Mouse (Mus musculus) embryonic facial prominence, embryonic 12.5 days (tissue): Measurements from ENCODE around the gene Smyd3. TPM values are rescaled to one million over a fixed set of nuclear protein-coding genes. Genes with fewer than 3 reads are reported as not detected.

ENCODE experiments used
- ATAC-seq: fragments of 200-750 bp; cut with Nextera tagmentation; 2 replicates; pipeline ENCODE4 v1.8.0; 2017; ENCODE audit not compliant: insufficient number of reproducible peaks, insufficient read depth, low FRiP score, low TSS enrichment
- H3K27ac ChIP-seq: fragments of 300-500 bp; sonication (generic); 2 replicates; pipeline ENCODE4 v1.5.1; 2016; ENCODE audit warnings: mild to moderate bottlenecking
- H3K27me3 ChIP-seq: fragments of 300-500 bp; sonication (generic); 2 replicates; pipeline ENCODE4 v1.6.1; 2016; ENCODE audit warnings: mild to moderate bottlenecking, moderate library complexity
- H3K36me3 ChIP-seq: fragments of 300-500 bp; sonication (generic); 2 replicates; pipeline ENCODE4 v1.6.1; 2016; ENCODE audit warnings: mild to moderate bottlenecking
- H3K4me1 ChIP-seq: fragments of 300-500 bp; sonication (generic); 2 replicates; pipeline ENCODE4 v1.6.1; 2016
- H3K4me2 ChIP-seq: fragments of 300-500 bp; sonication (generic); replicated peaks from 2 replicates; pipeline ENCODE4 v1.6.1; 2016; ENCODE audit warnings: mild to moderate bottlenecking, moderate library complexity
- H3K4me3 ChIP-seq: fragments of 300-500 bp; sonication (generic); 2 replicates; pipeline ENCODE4 v1.5.1; 2016; ENCODE audit warnings: mild to moderate bottlenecking
- H3K9ac ChIP-seq: fragments of 300-500 bp; sonication (generic); 2 replicates; pipeline ENCODE4 v1.6.1; 2016; ENCODE audit warnings: mild to moderate bottlenecking, moderate library complexity
- H3K9me3 ChIP-seq: fragments of 300-500 bp; sonication (generic); 2 replicates; pipeline ENCODE4 v1.6.1; 2016; ENCODE audit warnings: mild to moderate bottlenecking, moderate library complexity
- WGBS: fragments of 180-500 bp; shearing (Covaris S2); methylation state at CpG from one replicate; pipeline ENCODE4 v1.1.7; 2016; 5-methylcytosine and 5-hydroxymethylcytosine counted together
- polyA plus RNA-seq: library from polyadenylated mRNA; unstranded; fragments of >200 nt; fragmentation: Nextera tagmentation; extraction: Ambion mirVana; gene quantifications from 2 replicates; pipeline ENCODE4 v1.2.1, GENCODE M21; 2016

The Smyd3 gene
- polyA plus RNA-seq, result 26.2 and 28.9 TPM in 2 replicates

GRCm38 (mm10) chr1:179517713-179518465, at the start of gene Smyd3:
TSS of gene Smyd3 (minus strand) at chr1:179518041.
- peaks cover 4% of the 10 kb centered on the region; the same call in 1 of the 2 replicates for H3K4me1 ChIP-seq
- H3K9ac ChIP-seq, result peak within 1 kb of the TSS; percentile 69
- H3K27ac ChIP-seq, result no peak within 1 kb of the TSS
- ATAC-seq, result peak; percentile 82
- peak within 1 kb of the TSS; percentile 81 for H3K4me3 ChIP-seq
- H3K9me3 ChIP-seq, result no peaks in the 10 kb centered on the region
- peak within 1 kb of the TSS; percentile 96 for H3K4me2 ChIP-seq
- no peaks in the 10 kb centered on the region for H3K27me3 ChIP-seq
- H3K36me3 ChIP-seq, result no peaks in the 10 kb centered on the region
- 6% methylated on average over 39 of the region's 39 CpGs for WGBS

GRCm38 (mm10) chr1:179567558-179567957, 49.7 kb upstream of the Smyd3 start:
- no peak overlapping the region for H3K4me2 ChIP-seq
- H3K9me3 ChIP-seq, result no peaks in the 10 kb centered on the region
- H3K4me3 ChIP-seq, result no peak overlapping the region
- WGBS, result 52% methylated on average over 7 of the region's 7 CpGs
- no peaks in the 10 kb centered on the region for H3K36me3 ChIP-seq
- H3K4me1 ChIP-seq, result peaks cover 31% of the 10 kb centered on the region
- no peaks in the 10 kb centered on the region for H3K27me3 ChIP-seq
- H3K9ac ChIP-seq, result no peak overlapping the region
- 0 out of 2 replicates have a peak overlapping the region, but pooled peaks have one; percentile 55 for H3K27ac ChIP-seq
- ATAC-seq, result no peak

- H3K4me1 ChIP-seq, result peaks cover 30% of the 10 kb centered on the region
- no peaks in the 10 kb centered on the region for H3K27me3 ChIP-seq
- H3K27ac ChIP-seq, result 0 out of 2 replicates have a peak overlapping the region, but pooled peaks have one; percentile 31
- ATAC-seq, result no peak
- H3K4me2 ChIP-seq, result no peak overlapping the region
- no peaks in the 10 kb centered on the region for H3K36me3 ChIP-seq
- H3K9ac ChIP-seq, result no peak overlapping the region
- H3K4me3 ChIP-seq, result no peak overlapping the region
- WGBS, result 59% methylated on average over 5 of the region's 5 CpGs
- H3K9me3 ChIP-seq, result no peaks in the 10 kb centered on the region
Measured at GRCm38 (mm10) chr1:179563926-179564325, 46.1 kb upstream of the Smyd3 start.

- WGBS, result 88% methylated on average over 4 of the region's 4 CpGs
- H3K27ac ChIP-seq, result no peak overlapping the region
- ATAC-seq, result no peak
Measured at GRCm38 (mm10) chr1:179563211-179563610, 45.4 kb upstream of the Smyd3 start.

GRCm38 (mm10) chr1:179560845-179561430, 43.1 kb upstream of the Smyd3 start:
- Histone ChIP-seq H3K9ac (no peak overlapping the region), H3K4me1 (peaks cover 15% of the 10 kb centered on the region), H3K9me3 (no peaks in the 10 kb centered on the region), H3K27ac (no peak overlapping the region), H3K4me3 (no peak overlapping the region), H3K27me3 (no peaks in the 10 kb centered on the region), H3K4me2 (no peak overlapping the region), H3K36me3 (no peaks in the 10 kb centered on the region)
- ATAC-seq, result no peak
- 77% methylated on average over 6 of the region's 6 CpGs for WGBS

More at GRCm38 (mm10) chr1:179563211-179563610, 45.4 kb upstream of the Smyd3 start:
- Histone ChIP-seq H3K9me3 (no peaks in the 10 kb centered on the region), H3K4me3 (no peak overlapping the region), H3K4me1 (peaks cover 24% of the 10 kb centered on the region), H3K9ac (no peak overlapping the region), H3K27me3 (no peaks in the 10 kb centered on the region), H3K36me3 (no peaks in the 10 kb centered on the region), H3K4me2 (no peak overlapping the region)

- Histone ChIP-seq H3K4me1 (peaks cover 15% of the 10 kb centered on the region), H3K4me2 (no peak overlapping the region), H3K27me3 (no peaks in the 10 kb centered on the region), H3K27ac (no peak overlapping the region), H3K36me3 (no peaks in the 10 kb centered on the region), H3K9ac (no peak overlapping the region), H3K4me3 (no peak overlapping the region), H3K9me3 (no peaks in the 10 kb centered on the region)
- 67% methylated on average over 11 of the region's 11 CpGs for WGBS
- no peak for ATAC-seq
Measured at GRCm38 (mm10) chr1:179559446-179560194, 41.8 kb upstream of the Smyd3 start.

GRCm38 (mm10) chr1:179556921-179557320, 39.1 kb upstream of the Smyd3 start:
- Histone ChIP-seq H3K27ac (no peak overlapping the region), H3K4me1 (peaks cover 5% of the 10 kb centered on the region; the same call in 1 of the 2 replicates), H3K36me3 (no peaks in the 10 kb centered on the region), H3K4me2 (no peak overlapping the region), H3K9me3 (no peaks in the 10 kb centered on the region), H3K4me3 (no peak overlapping the region), H3K27me3 (no peaks in the 10 kb centered on the region), H3K9ac (no peak overlapping the region)
- WGBS, result 87% methylated on average over 3 of the region's 3 CpGs
- no peak for ATAC-seq

- no peak overlapping the region for H3K9ac ChIP-seq
- peaks cover 3% of the 10 kb centered on the region; the same call in 1 of the 2 replicates for H3K4me1 ChIP-seq
- H3K4me2 ChIP-seq, result no peak overlapping the region
- no peak for ATAC-seq
- no peaks in the 10 kb centered on the region for H3K9me3 ChIP-seq
- H3K4me3 ChIP-seq, result no peak overlapping the region
- H3K36me3 ChIP-seq, result no peaks in the 10 kb centered on the region
- H3K27ac ChIP-seq, result no peak overlapping the region
- H3K27me3 ChIP-seq, result no peaks in the 10 kb centered on the region
- WGBS, result 78% methylated on average over 4 of the region's 4 CpGs
Measured at GRCm38 (mm10) chr1:179553949-179554347, 36.1 kb upstream of the Smyd3 start.

GRCm38 (mm10) chr1:179553197-179553948, 35.5 kb upstream of the Smyd3 start:
- Histone ChIP-seq H3K36me3 (no peaks in the 10 kb centered on the region), H3K27me3 (no peaks in the 10 kb centered on the region), H3K4me2 (no peak overlapping the region), H3K27ac (no peak overlapping the region), H3K9ac (no peak overlapping the region), H3K9me3 (no peaks in the 10 kb centered on the region), H3K4me1 (peaks cover 4% of the 10 kb centered on the region), H3K4me3 (no peak overlapping the region)
- ATAC-seq, result no peak
- 76% methylated on average over 5 of the region's 5 CpGs for WGBS

GRCm38 (mm10) chr1:179552751-179553150, 34.9 kb upstream of the Smyd3 start:
- H3K27me3 ChIP-seq, result no peaks in the 10 kb centered on the region
- no peak overlapping the region for H3K4me2 ChIP-seq
- H3K36me3 ChIP-seq, result no peaks in the 10 kb centered on the region
- no peak overlapping the region for H3K27ac ChIP-seq
- H3K4me1 ChIP-seq, result peaks cover 11% of the 10 kb centered on the region
- ATAC-seq, result no peak
- 52% methylated on average over 7 of the region's 7 CpGs for WGBS
- no peak overlapping the region for H3K4me3 ChIP-seq
- no peak overlapping the region for H3K9ac ChIP-seq
- no peaks in the 10 kb centered on the region for H3K9me3 ChIP-seq

GRCm38 (mm10) chr1:179551921-179552320, 34.1 kb upstream of the Smyd3 start:
- H3K4me1 ChIP-seq, result peaks cover 17% of the 10 kb centered on the region
- ATAC-seq, result no peak
- H3K27ac ChIP-seq, result no peak overlapping the region
- H3K4me3 ChIP-seq, result no peak overlapping the region
- H3K9me3 ChIP-seq, result no peaks in the 10 kb centered on the region
- no peak overlapping the region for H3K9ac ChIP-seq
- H3K36me3 ChIP-seq, result no peaks in the 10 kb centered on the region
- no peak overlapping the region for H3K4me2 ChIP-seq
- no peaks in the 10 kb centered on the region for H3K27me3 ChIP-seq
- WGBS, result 84% methylated on average over 4 of the region's 4 CpGs
